Mouse (Mus musculus) stomach, postnatal 0 days (tissue): ENCODE data around the gene Cst6. TPM values are rescaled to one million over a fixed set of nuclear protein-coding genes. Genes with fewer than 3 reads are reported as not detected.

ENCODE experiments used
- ATAC-seq: fragments of 200-750 bp; cut with Nextera tagmentation; 2 replicates; pipeline ENCODE4 v1.8.0; 2017; ENCODE audit not compliant: low FRiP score, low TSS enrichment
- DNase-seq: peaks from one replicate; pipeline ENCODE4 v3.0.0-alpha.2; 2016; ENCODE audit warnings: low spot score
- H3K27ac ChIP-seq: fragments of 300-500 bp; sonication (generic); replicated peaks from 2 replicates; pipeline ENCODE4 v1.5.1; 2014; ENCODE audit warnings: mild to moderate bottlenecking, control low read depth
- H3K27me3 ChIP-seq: fragments of 300-500 bp; sonication (generic); 2 replicates; pipeline ENCODE4 v1.6.1; 2014; ENCODE audit warnings: low read length; ENCODE audit not compliant: control insufficient read depth, insufficient read depth
- H3K36me3 ChIP-seq: fragments of 300-500 bp; sonication (generic); 2 replicates; pipeline ENCODE4 v1.6.1; 2014; ENCODE audit warnings: low read length, mixed read lengths; ENCODE audit not compliant: control insufficient read depth, insufficient read depth
- H3K4me1 ChIP-seq: fragments of 300-500 bp; sonication (generic); replicated peaks from 2 replicates; pipeline ENCODE4 v1.6.1; 2014; ENCODE audit warnings: antibody characterized with exemption; ENCODE audit not compliant: control insufficient read depth, insufficient read depth
- H3K4me2 ChIP-seq: fragments of 300-500 bp; sonication (generic); replicated peaks from 2 replicates; pipeline ENCODE4 v1.6.1; 2014; ENCODE audit warnings: low read depth, mild to moderate bottlenecking, control low read depth, moderate library complexity
- H3K4me3 ChIP-seq: fragments of 300-500 bp; sonication (generic); 2 replicates; pipeline ENCODE4 v1.5.1; 2014; ENCODE audit warnings: low read depth, low read length, control low read depth
- H3K9ac ChIP-seq: fragments of 300-500 bp; sonication (generic); 2 replicates; pipeline ENCODE4 v1.6.1; 2014; ENCODE audit warnings: mild to moderate bottlenecking, low read length, control low read depth, mixed read lengths
- H3K9me3 ChIP-seq: fragments of 300-500 bp; sonication (generic); 2 replicates; pipeline ENCODE4 v1.6.1; 2016; ENCODE audit warnings: low read length; ENCODE audit not compliant: control insufficient read depth
- CTCF ChIP-seq: IDR thresholded peaks from 2 replicates; pipeline ENCODE4 v1.5.1; 2016; ENCODE audit warnings: antibody characterized with exemption, low read depth, mild to moderate bottlenecking, moderate library complexity
- EP300 ChIP-seq: optimal IDR thresholded peaks from 2 replicates; pipeline ENCODE3; 2016; ENCODE audit warnings: antibody characterized with exemption
- WGBS: fragments of 180-500 bp; shearing (Covaris S2); extraction: QIAGEN DNeasy Blood & Tissue Kit; methylation state at CpG from one replicate; pipeline ENCODE4 v1.1.7; 2014; 5-methylcytosine and 5-hydroxymethylcytosine counted together
- polyA plus RNA-seq: library from polyadenylated mRNA; unstranded; fragments of >200 nt; fragmentation: Nextera tagmentation; extraction: Ambion mirVana; gene quantifications from 2 replicates; pipeline ENCODE4 v1.2.1, GENCODE M21; 2015

Cst6 gene
- polyA plus RNA-seq, 1 experiment from 2014 or later, result 316 TPM

DNA sequence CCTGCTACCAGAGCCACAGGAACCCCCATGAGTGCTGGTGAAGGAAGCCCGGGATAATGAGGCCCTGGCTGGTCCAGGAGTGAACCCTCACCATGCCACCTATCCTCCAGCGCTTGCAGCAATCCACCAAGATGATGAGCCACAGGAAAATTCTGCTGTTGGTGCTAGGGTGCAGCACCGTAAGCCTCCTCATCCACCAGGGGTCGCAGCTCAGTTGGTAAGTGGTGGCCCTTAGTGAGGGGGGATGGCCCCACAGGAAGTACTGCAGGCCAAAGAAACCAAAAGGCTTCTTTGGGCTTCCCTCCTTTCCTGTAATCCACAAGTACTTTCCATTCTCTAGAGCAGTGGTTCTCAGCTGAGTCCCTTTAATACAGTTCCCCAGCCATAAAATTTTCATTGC, 46.9 kb downstream of the Cst6 start:
- DNase-seq, result peak; percentile 71
- H3K27ac ChIP-seq, result no peak overlapping the region
- H3K9me3 ChIP-seq, result no peaks in the 10 kb centered on the region
- no peaks in the 10 kb centered on the region for H3K4me1 ChIP-seq
- H3K27me3 ChIP-seq, result no peaks in the 10 kb centered on the region
- TF ChIP-seq CTCF (peak; percentile 78), EP300 (no peak)
- ATAC-seq, result peak; percentile 49; the same call in 1 of the 2 replicates
- no peak overlapping the region for H3K4me3 ChIP-seq
- WGBS, result 19% methylated on average over 4 of the region's 4 CpGs
- no peaks in the 10 kb centered on the region for H3K36me3 ChIP-seq
- no peak overlapping the region for H3K9ac ChIP-seq
- H3K4me2 ChIP-seq, result no peak overlapping the region

DNA sequence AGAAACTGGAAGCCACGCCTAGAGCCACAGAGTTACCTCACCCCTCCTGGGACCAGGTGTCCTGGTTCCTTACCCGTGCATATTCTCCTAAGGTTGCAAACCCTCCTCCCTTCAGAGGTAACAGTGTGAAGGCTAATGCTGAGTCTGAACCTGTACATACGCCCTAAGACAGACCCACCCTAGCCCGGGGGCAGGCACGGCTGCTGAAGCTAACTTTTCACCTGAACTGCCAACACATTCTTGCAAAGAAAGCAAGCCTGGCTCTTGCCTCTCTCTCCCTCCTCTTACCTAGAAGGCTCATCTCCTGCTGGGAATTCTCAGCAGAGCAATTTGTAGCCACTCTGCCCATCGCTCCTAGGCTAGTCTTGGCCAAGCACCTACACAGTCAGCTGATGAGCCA, 48.8 kb downstream of the Cst6 start:
- no peak overlapping the region for H3K4me2 ChIP-seq
- TF ChIP-seq CTCF (no peak), EP300 (no peak)
- no peak for ATAC-seq
- H3K9me3 ChIP-seq, result no peaks in the 10 kb centered on the region
- H3K27ac ChIP-seq, result no peak overlapping the region
- no peak for DNase-seq
- no peak overlapping the region for H3K9ac ChIP-seq
- 66% methylated on average over 6 of the region's 6 CpGs for WGBS
- H3K4me3 ChIP-seq, result no peak overlapping the region
- H3K4me1 ChIP-seq, result no peaks in the 10 kb centered on the region
- no peaks in the 10 kb centered on the region for H3K36me3 ChIP-seq
- no peaks in the 10 kb centered on the region for H3K27me3 ChIP-seq

DNA sequence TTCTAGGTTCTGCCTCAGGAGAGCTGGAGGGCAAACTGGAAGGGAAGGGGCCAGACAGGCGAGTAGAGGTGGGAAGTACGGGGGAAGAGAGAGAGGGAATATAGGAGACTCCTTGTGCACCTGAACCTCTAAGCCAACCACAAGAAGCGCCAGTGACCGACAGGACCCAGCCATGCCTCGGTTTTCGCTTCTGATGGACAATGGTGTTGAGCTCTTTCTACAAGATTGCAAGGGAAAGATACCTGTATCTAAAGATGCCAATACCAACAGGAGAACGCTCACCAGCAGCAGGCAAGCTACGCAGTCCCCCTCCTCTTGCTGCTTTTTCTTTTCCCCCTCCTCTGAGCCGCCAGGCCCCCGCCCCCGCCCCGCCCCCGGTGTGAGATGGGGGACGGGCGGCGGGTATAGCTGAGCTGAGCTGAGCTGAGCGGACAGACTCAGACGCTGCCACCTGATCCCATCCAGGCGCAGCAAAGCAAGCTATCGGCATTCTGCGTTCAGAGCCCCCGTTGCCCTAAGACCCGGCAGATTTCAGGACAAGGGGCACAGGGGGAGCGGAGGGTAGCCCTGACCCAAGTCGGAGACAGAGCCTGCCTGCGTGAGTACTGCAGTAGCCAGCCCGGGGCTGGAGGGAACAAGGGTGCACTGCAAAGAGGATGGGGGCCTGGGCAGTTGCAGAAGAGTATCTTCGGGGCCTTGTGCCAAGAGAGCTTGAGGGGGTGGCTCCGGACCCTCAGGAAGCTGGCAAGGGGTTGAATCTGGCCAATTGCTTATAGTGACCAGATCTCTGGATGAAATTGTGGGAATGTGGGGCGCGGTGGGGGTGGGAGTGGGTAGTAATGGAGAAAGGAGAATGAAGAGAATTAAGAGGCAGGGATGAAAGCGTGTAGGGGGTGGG, 51.2 kb downstream of the Cst6 start, which contains the start of gene Gal3st3:
Gal3st3 (plus strand) TSS at position 429 of the 898 bp plus-strand sequence.
- H3K4me1 ChIP-seq, result no peaks in the 10 kb centered on the region
- H3K27me3 ChIP-seq, result no peaks in the 10 kb centered on the region
- DNase-seq (no peak), ATAC-seq (no peak)
- H3K36me3 ChIP-seq, result no peaks in the 10 kb centered on the region
- peak within 1 kb of the TSS; percentile 8 for H3K4me3 ChIP-seq
- no peak for TF ChIP-seq EP300
- no peak for TF ChIP-seq CTCF
- H3K9me3 ChIP-seq, result no peaks in the 10 kb centered on the region
- peak within 1 kb of the TSS; percentile 52 for H3K4me2 ChIP-seq
- H3K9ac ChIP-seq, result peak within 1 kb of the TSS; percentile 53
- 13% methylated on average over 32 of the region's 32 CpGs for WGBS
- H3K27ac ChIP-seq, result no peak within 1 kb of the TSS

DNA sequence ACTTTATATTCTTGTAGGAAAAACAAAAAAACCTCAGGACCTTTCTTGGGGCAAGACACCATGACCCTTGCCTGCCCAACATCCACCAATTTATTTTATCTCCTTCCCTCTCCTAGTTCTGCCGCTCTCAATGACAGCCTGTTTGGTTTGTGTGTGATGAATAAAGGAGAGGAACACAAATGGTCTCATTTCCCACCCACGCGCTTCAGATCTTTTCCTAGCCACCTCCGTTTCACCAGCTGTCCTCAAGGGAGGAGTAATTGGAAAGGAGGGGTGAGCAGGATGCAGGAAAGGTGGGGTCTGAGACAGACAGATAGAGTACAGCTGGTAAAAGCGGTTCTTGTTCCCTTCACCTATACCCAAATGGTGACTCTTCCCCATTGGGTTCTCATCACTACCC, 52.7 kb downstream of the Cst6 start:
- Histone ChIP-seq H3K4me1 (no peaks in the 10 kb centered on the region), H3K27ac (no peak overlapping the region), H3K4me2 (no peak overlapping the region), H3K36me3 (peaks cover 11% of the 10 kb centered on the region), H3K9me3 (no peaks in the 10 kb centered on the region), H3K4me3 (no peak overlapping the region), H3K27me3 (no peaks in the 10 kb centered on the region), H3K9ac (no peak overlapping the region)
- ATAC-seq, result no peak
- TF ChIP-seq CTCF, result no peak
- TF ChIP-seq EP300, result no peak
- no peak for DNase-seq
- WGBS, result 39% methylated on average over 5 of the region's 5 CpGs

DNA sequence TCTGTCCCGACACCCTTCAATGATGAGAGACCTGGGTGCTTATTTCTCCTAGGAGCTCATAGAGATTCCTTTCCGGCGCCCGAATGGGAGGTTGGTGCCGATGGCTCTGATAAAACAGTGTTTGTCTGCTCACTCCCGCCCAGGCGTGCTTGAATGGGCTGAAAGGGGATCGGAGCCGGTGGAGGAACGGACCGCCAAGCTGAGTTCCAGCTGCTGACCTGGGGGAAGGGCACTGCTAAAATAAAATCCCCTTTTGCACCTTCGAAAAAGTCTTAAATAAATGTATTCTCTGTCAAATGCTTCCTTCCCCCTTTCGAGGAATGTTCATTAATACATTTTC, 53.7 kb downstream of the Cst6 start:
- no peaks in the 10 kb centered on the region for H3K27me3 ChIP-seq
- peak overlapping the region; percentile 92 for H3K4me3 ChIP-seq
- peak overlapping the region; percentile 73; the same call in 1 of the 2 replicates for H3K27ac ChIP-seq
- DNase-seq, result no peak
- H3K36me3 ChIP-seq, result peaks cover 11% of the 10 kb centered on the region
- H3K9me3 ChIP-seq, result no peaks in the 10 kb centered on the region
- H3K4me1 ChIP-seq, result no peaks in the 10 kb centered on the region
- WGBS, result 6% methylated on average over 13 of the region's 13 CpGs
- peak overlapping the region; percentile 73 for H3K4me2 ChIP-seq
- no peak for TF ChIP-seq CTCF
- ATAC-seq, result peak; percentile 46
- peak overlapping the region; percentile 38; the same call in 1 of the 2 replicates for H3K9ac ChIP-seq
